Mouse (Mus musculus) fat pad, adult 2 months (tissue): Measurements from ENCODE around the gene Wls.
A peak's percentile ranks its signal among the peaks of the same experiment; 100 is the strongest.

Experiments
- DNase-seq: peaks from one replicate; pipeline ENCODE4 v3.0.0-alpha.2; 2011; ENCODE audit warnings: low read depth, low spot score; ENCODE audit errors: extremely low read depth

Wls gene

GRCm38 (mm10) chr3:159839481-159839880 is at the start of gene Wls:
Gene Wls (plus strand): TSS chr3:159839672.
- no peak for DNase-seq

- DNase-seq, result no peak
These were observed 49.7 kb upstream of the Wls start for GRCm38 (mm10) chr3:159789781-159790180.

GRCm38 (mm10) chr3:159831535-159831934 is 7.9 kb upstream of the Wls start:
- no peak for DNase-seq

GRCm38 (mm10) chr3:159840002-159840816 is 737 bp downstream of the Wls start:
- DNase-seq, result no peak

GRCm38 (mm10) chr3:159840817-159841390 is 1.4 kb downstream of the Wls start:
- no peak for DNase-seq

- no peak for DNase-seq
These were observed 2.0 kb downstream of the Wls start for GRCm38 (mm10) chr3:159841458-159841857.

GRCm38 (mm10) chr3:159843135-159843534 is 3.7 kb downstream of the Wls start:
- no peak for DNase-seq

- DNase-seq, result no peak
These were observed 8.0 kb downstream of the Wls start for GRCm38 (mm10) chr3:159847410-159848016.

- DNase-seq, result no peak
These were observed 8.7 kb downstream of the Wls start for GRCm38 (mm10) chr3:159848156-159848555.

- DNase-seq, result no peak
These were observed 12.0 kb downstream of the Wls start for GRCm38 (mm10) chr3:159851476-159851875.

- DNase-seq, result no peak
These were observed 12.5 kb downstream of the Wls start for GRCm38 (mm10) chr3:159851980-159852379.

GRCm38 (mm10) chr3:159857112-159857511 is 17.6 kb downstream of the Wls start:
- no peak for DNase-seq

- no peak for DNase-seq
These were observed 26.2 kb downstream of the Wls start for GRCm38 (mm10) chr3:159865691-159866090.

GRCm38 (mm10) chr3:159878983-159879382 is 39.5 kb downstream of the Wls start:
- DNase-seq, result no peak

- DNase-seq, result no peak
These were observed 43.9 kb downstream of the Wls start for GRCm38 (mm10) chr3:159883325-159883724.

- DNase-seq, result no peak
These were observed 45.3 kb downstream of the Wls start for GRCm38 (mm10) chr3:159884802-159885201.

- peak; percentile 66 for DNase-seq
These were observed 45.8 kb downstream of the Wls start for GRCm38 (mm10) chr3:159885271-159885670.

GRCm38 (mm10) chr3:159885781-159886400 is 46.4 kb downstream of the Wls start:
- no peak for DNase-seq

- DNase-seq, result no peak
These were observed 50.9 kb downstream of the Wls start for GRCm38 (mm10) chr3:159890176-159891056.

- no peak for DNase-seq
These were observed 51.7 kb downstream of the Wls start for GRCm38 (mm10) chr3:159891057-159891752.
